Comparison of ENCODE assay signal across 9 mouse cellular contexts in the genomic region with DNA sequence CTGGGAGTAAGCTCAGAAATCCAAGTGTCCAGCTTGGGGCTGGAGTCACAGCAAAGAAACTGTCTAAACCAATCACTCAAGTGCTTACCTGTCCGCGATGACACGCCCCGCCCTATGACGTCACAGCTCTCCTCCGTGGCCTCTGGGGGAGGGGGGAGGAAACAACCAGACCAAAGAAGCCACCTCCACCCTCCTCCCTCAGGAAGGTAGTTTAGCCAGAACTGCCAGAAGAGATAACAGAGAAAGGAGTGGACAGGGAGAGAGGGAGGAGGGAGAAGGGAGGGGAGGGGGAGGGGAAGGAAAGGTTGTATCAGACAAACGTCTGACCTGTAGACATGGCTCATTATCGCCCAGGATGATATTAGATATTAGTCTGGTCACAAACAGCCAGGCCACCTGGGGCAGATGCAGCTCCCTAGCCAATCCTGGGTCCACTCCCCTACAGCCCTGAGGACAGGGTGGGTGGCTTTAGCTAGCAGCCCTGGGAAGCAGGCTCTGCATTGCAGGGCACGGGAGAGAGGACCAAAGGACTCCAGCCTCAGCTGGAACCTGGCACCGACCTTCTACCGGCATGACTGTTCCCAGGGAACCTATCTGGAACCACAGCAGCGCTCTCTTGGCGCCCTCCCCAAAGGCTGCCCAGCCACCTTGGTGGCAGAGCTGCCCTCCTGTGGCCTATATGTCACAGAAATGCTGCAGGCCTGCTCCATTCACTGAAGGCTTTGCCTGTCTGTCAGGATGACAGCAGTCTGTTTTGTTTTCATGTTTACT. TPM values are rescaled to one million over a fixed set of nuclear protein-coding genes. Genes with fewer than 3 reads are reported as not detected.
DNase-seq lines count a peak whose midpoint lies in the region; ATAC-seq and TF ChIP-seq lines count a peak whose summit lies in the region.
"Had no signal": no experiment of that assay in that cellular context is flagged by ENCODE, and none has a peak within 500 bp of the region (broad histone marks: within the 10 kb centered on the region; RNA-seq: fewer than 3 reads in every experiment).

No protein-coding gene starts in this region.

- no peak; the same call in 1 of the 2 replicates for TF ChIP-seq POLR2A in small intestine, adult 2 months (IDR thresholded peaks at IDR 0.05; ENCODE audit: low read depth, low read length)

- H3K9me3 ChIP-seq in forebrain, embryonic 15.5 days = no peaks in the 10 kb centered on the region
- H3K9me3 ChIP-seq in intestine, embryonic 16.5 days (ENCODE audit: control insufficient read depth, low read length) = no peaks in the 10 kb centered on the region

- no peak overlapping the region for H3K9ac ChIP-seq in forebrain, embryonic 15.5 days (replicated peaks)
- H3K9ac ChIP-seq in intestine, embryonic 16.5 days (ENCODE audit: low read depth, low read length) = peak overlapping the region; percentile 48

- H3K27ac ChIP-seq in forebrain, embryonic 15.5 days (replicated peaks) = no peak overlapping the region
- H3K27ac ChIP-seq in intestine, embryonic 16.5 days (ENCODE audit: low read length) = peak overlapping the region; percentile 97
- peak overlapping the region; percentile 91 for H3K27ac ChIP-seq in small intestine, adult 2 months (ENCODE audit: insufficient read depth, low read depth, low read length)

- no peaks in the 10 kb centered on the region for H3K36me3 ChIP-seq in forebrain, embryonic 15.5 days
- H3K36me3 ChIP-seq in intestine, embryonic 16.5 days (ENCODE audit: control insufficient read depth, insufficient read depth, low read length) = no peaks in the 10 kb centered on the region
- no peaks in the 10 kb centered on the region for H3K36me3 ChIP-seq in small intestine, adult 2 months (ENCODE audit: control insufficient read depth, insufficient read depth, low read length)

- WGBS in forebrain, embryonic 15.5 days = 14% methylated on average over 13 of the region's 13 CpGs
- 9% methylated on average over 13 of the region's 13 CpGs for WGBS in intestine, embryonic 16.5 days
- 8% methylated on average over 13 of the region's 13 CpGs for WGBS in small intestine, adult 2 months

- no peak for TF ChIP-seq CTCF in small intestine, adult 2 months (IDR thresholded peaks at IDR 0.05; ENCODE audit: extremely low read depth, insufficient read length, insufficient replicate concordance, low read depth, low read length)

- H3K4me3 ChIP-seq in forebrain, embryonic 15.5 days = no peak overlapping the region
- peak overlapping the region; percentile 2; the same call in 1 of the 2 replicates for H3K4me3 ChIP-seq in intestine, embryonic 16.5 days (ENCODE audit: low read length)
- H3K4me3 ChIP-seq in small intestine, adult 2 months (ENCODE audit: low read depth, low read length) = peak overlapping the region; percentile 23

- no peaks in the 10 kb centered on the region for H3K27me3 ChIP-seq in forebrain, embryonic 15.5 days
- H3K27me3 ChIP-seq in intestine, embryonic 16.5 days (replicated peaks; ENCODE audit: control insufficient read depth, insufficient read depth, low read length) = no peaks in the 10 kb centered on the region
- no peaks in the 10 kb centered on the region for H3K27me3 ChIP-seq in small intestine, adult 2 months (ENCODE audit: control insufficient read depth, insufficient read depth, low read length)

- H3K4me2 ChIP-seq in forebrain, embryonic 15.5 days (replicated peaks) = peak overlapping the region; percentile 17; the same call in 1 of the 2 replicates
- peak overlapping the region; percentile 40 for H3K4me2 ChIP-seq in intestine, embryonic 16.5 days (ENCODE audit: low read depth, low read length)

- peaks cover 9% of the 10 kb centered on the region for H3K4me1 ChIP-seq in forebrain, embryonic 15.5 days
- H3K4me1 ChIP-seq in intestine, embryonic 16.5 days (ENCODE audit: control insufficient read depth, insufficient read depth, low read length) = peaks cover 16% of the 10 kb centered on the region; the same call in 1 of the 2 replicates
- peaks cover 25% of the 10 kb centered on the region for H3K4me1 ChIP-seq in small intestine, adult 2 months (ENCODE audit: control insufficient read depth, insufficient read depth, insufficient read length, low read length)

- no peak for ATAC-seq in forebrain, embryonic 15.5 days (replicated peaks)
- peak; percentile 81 for ATAC-seq in intestine, embryonic 16.5 days

- peak; percentile 42 for DNase-seq in ES-CJ7 (ENCODE audit: low read depth, low spot score)
- DNase-seq in c-Kit-negative CD71-positive TER-119-positive erythroid progenitor cells, embryonic 14.5 days (ENCODE audit: low read depth, low spot score) = peak; percentile 15
- DNase-seq in lung, adult 18-20 months = peak; percentile 71 to 84
- no peak for DNase-seq in right cerebral cortex, adult 18-20 months
- DNase-seq in right cerebral cortex, postnatal 25 days = no peak

RNA-seq across cellular contexts. Expression of gene Bco1, which starts 20.2 kb away (rescaled TPM):
- 0.08 and 0.11 TPM in 2 replicates for polyA plus RNA-seq in forebrain, embryonic 15.5 days (2015; fragmentation: Nextera tagmentation; extraction: Ambion mirVana)
- 1.2 TPM in 2 replicates for polyA plus RNA-seq in intestine, embryonic 16.5 days (2015; fragmentation: Nextera tagmentation; extraction: Ambion mirVana)
- 0.42 and 1.4 TPM in 2 replicates for polyA plus RNA-seq in small intestine, adult 2 months (2012; rRNA removed)
- polyA plus RNA-seq: cortical plate, adult 2 months had no signal

RNA-seq across cellular contexts. Expression of gene Pkd1l2, which starts 33.6 kb away (rescaled TPM):
- not detected in 2 replicates for polyA plus RNA-seq in forebrain, embryonic 15.5 days (2015; fragmentation: Nextera tagmentation; extraction: Ambion mirVana)
- 0.18 and 0.28 TPM in 2 replicates for polyA plus RNA-seq in intestine, embryonic 16.5 days (2015; fragmentation: Nextera tagmentation; extraction: Ambion mirVana)
- polyA plus RNA-seq in small intestine, adult 2 months (2012; rRNA removed) = 0.09 and 0.60 TPM in 2 replicates

RNA-seq across cellular contexts. Expression of gene Gan, which starts 42.1 kb away (rescaled TPM):
- polyA plus RNA-seq in forebrain, embryonic 15.5 days (2015; fragmentation: Nextera tagmentation; extraction: Ambion mirVana) = 3.2 and 3.5 TPM in 2 replicates
- polyA plus RNA-seq in intestine, embryonic 16.5 days (2015; fragmentation: Nextera tagmentation; extraction: Ambion mirVana) = 1.5 TPM in 2 replicates
- polyA plus RNA-seq in small intestine, adult 2 months (2012; rRNA removed) = 2.4 and 4.6 TPM in 2 replicates

Comparison
In these comparisons a context has a peak if more than half of its experiments do, and no peak if none do; other contexts are left out.
1. DNase-seq: peak in ES-CJ7 (single experiment), c-Kit-negative CD71-positive TER-119-positive erythroid progenitor cells, embryonic 14.5 days (single experiment) and lung, adult 18-20 months (2 of 2); none in right cerebral cortex, adult 18-20 months (single experiment) and right cerebral cortex, postnatal 25 days (single experiment).